Mouse (Mus musculus) heart, adult 2 months (tissue): ENCODE measurements around the gene Clstn2.

ENCODE experiments used
- CTCF ChIP-seq: fragments of 200-600 bp; IDR thresholded peaks from 2 replicates; pipeline ENCODE4 v1.8.1; 2022; ENCODE audit warnings: antibody characterized with exemption, mild to moderate bottlenecking, moderate library complexity
- EP300 ChIP-seq: fragments of 200-500 bp; IDR thresholded peaks from 2 replicates; pipeline ENCODE4 v1.6.1; 2011; ENCODE audit warnings: low read depth, low read length, control low read depth; ENCODE audit not compliant: insufficient read depth
- POLR2A ChIP-seq: fragments of 200-500 bp; IDR thresholded peaks from 2 replicates; pipeline ENCODE4 v1.6.1; 2011; ENCODE audit warnings: mild to moderate bottlenecking, low read depth, low read length, control low read depth; ENCODE audit not compliant: insufficient read depth

DNA sequence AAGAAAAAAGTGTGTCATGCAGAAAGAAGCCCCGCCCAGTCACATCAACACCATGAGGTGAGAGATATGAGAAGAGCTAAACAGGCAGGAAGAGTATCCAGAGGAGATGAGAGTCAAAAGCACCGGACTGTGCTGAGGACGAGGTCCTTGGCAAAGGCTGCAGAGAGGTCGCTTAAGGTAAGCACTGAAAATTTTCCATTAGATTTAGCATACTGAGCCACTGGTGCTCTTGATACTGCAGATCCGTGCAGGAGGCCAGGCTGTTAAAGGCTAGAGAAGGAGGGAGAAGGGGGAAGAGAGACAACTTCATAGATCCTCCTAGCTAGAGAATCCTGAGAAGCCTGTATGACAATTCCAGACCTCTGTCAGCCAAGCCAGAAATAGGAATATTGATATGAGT is 34.8 kb upstream of the Clstn2 start:
- TF ChIP-seq CTCF (no peak), POLR2A (no peak), EP300 (no peak)
